Mouse (Mus musculus): ENCODE results near the gene Slc35e1.
A peak's percentile ranks its signal among the peaks of the same experiment; 100 is the strongest.

Slc35e1 gene

DNA sequence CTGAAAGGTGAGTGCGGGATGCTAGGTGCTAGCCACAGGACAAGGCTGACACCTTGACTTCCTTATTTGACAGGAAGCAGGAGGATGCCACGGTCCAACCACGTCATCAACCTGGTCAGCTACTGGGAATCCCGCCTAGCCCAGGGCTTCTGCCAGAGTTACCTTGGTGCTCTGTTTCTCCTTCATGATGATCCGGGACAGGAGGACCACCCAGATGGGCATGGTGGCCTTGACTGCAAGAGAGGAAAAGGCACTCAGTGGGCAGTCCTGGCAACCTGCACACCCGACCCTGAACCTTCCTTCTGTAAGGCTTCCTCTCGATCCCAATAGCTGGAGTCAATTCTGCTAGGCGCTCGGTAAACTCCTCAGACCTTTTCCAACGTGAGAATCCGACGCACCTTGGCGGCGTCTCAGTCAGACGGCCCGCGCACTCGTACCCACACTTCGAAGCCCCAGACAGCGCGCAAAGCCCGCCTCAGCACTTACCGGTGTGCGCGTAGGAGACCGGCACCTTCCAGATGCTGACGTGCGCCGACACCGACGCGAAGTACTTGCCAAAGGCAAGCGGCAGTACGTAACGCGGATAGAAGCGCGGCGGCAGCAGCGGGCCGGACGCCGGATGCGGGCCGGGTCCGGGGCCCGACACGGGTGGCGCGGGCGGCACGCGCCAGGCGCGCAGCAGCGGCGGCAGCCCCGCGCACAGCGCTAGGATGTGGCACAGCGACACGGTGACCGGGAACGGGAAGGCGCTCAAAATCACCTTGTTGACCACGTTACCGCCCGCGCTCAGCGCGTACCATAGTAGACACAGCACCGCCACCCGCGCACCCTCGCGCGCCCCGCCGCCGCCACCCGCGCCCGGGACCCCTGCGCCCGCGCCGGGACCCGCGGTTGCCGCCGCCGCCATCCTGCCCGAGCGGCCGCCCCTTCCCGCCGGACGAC is at the start of gene Slc35e1:
Slc35e1 (minus strand) TSS at position 935 of the 942 bp plus-strand sequence.
- DNase-seq, result peak; percentile 66

GRCm38 (mm10) chr8:72539234-72539633 is 46.8 kb upstream of the Slc35e1 start:
- DNase-seq, result no peak

DNA sequence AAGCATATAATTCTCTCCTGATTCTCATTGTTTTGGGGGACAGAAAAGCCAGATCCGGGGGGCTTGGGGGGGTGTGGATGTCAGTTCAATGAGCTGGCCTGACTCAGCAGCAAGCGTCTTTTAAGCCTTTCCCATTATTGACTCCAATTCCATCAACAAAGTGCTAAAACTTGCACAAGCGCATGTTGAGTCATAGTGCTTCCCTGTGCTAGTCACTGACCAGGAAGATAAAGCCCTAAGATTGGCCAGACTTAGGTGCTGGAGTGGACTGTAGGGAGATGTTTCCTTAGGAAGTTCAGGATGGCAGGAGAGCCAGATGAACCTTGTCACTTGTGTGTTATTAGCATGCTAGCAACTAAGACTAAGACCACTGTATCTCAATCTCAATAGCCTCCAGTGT is 42.5 kb upstream of the Slc35e1 start:
- no peak for DNase-seq

GRCm38 (mm10) chr8:72532103-72532502 is 39.7 kb upstream of the Slc35e1 start:
- no peak for DNase-seq

DNA sequence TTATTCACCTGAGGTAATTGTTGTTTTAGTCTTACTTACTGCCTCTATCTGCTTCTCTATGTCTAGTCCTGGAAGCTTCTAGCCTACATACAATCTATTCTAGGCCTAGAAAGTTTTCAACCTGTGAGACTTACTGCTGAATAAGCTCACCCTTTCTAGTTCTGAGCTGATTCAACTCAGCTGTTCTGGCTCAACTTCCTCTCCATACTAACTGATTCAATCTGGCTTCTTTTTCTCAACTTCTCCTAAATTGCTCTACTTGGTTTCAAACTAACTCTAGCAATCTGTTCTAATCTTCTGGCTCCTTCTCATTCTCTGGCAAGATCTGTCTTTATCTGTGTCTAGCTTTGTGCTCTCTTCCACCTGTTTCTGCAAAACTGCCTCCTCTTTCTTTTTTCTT is 29.5 kb upstream of the Slc35e1 start:
- DNase-seq, result no peak

DNA sequence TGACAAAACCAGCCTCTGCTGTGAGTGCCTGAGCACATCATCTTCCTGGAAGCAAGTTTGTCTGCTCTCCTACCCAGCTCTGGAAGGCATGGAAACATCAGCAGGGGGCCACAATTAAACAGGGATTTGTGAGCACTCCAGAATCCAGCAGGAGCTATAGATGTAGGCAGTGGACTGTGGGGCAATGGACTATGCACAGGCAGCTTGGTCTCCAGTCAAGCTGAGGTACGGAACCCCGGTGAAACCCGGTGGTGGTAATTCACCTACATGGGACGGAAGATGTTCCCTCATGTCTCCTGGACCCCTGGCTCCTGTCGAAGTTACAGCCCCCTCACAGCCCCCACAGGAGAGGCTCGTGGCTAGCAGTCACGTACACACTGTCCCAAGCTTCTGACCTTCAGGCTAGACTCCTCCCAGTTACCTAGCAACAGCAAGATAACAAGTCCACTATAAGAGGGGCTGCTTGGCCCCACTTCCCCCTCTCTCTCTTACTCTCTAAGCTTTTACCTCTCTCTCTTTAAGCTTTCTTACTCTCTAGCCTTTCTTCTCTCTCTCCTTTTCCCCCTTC is 25.1 kb upstream of the Slc35e1 start:
- DNase-seq, result no peak

DNA sequence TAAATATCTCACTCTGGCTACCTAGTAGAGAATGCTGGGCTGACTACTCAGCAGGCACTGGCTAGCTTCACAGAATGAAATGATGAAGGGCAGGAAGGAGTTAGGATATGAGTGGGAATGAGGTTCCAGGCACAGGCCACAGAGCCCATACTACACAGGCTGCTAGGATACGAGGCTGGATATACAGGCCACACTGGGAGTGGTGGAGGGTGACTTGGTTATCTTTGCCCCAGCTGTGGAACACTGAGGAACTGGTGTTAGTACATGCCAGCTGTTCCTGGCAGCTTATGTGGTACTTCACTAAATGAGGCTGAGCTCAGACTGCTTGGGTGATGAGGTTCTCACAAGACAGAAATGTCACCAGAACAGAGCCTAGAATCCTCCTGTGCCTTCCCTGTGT is 20.7 kb upstream of the Slc35e1 start:
- no peak for DNase-seq

DNA sequence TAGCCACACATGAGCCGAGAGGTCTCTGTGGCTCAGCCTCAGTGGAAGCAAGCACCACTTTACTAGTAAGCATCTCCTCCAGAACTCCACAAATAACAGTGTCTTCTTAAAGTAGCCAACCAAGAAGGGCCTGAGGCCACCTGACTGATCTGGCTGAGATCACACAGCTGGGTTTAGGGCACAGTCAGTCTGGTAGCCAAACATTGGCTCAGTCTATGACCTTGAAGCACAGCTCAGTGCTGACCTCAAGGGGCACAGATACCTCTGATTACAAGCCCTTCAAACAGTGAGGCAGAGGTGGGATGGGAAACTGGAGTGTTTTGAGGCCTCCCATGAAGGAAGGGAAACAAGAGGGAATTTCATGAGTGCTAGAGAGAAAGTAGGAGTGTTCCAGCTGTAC is 20.2 kb upstream of the Slc35e1 start:
- no peak for DNase-seq

- DNase-seq, result no peak
Observed at GRCm38 (mm10) chr8:72507505-72507904, 15.1 kb upstream of the Slc35e1 start.

- DNase-seq, result peak; percentile 83
Observed at GRCm38 (mm10) chr8:72504637-72505314, 12.4 kb upstream of the Slc35e1 start.

DNA sequence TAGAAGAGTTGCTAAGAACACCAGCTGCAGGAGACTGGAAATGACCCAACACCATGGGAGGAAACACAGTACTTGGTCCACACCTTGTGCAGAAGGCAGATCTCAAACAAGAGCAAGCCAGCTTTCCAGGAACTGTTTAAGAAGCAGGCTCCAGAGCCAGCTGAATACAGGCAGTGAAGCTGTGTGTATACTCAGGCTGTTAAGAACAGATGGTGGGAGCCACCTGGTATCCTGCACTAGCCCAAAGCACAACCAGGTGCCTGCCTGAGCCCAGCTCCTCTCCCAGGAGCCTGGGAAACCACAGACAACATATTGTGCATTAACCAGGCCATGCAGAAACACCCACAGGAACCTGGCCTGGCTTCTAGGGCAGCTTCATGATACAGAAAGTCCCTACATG is 11.7 kb upstream of the Slc35e1 start:
- peak; percentile 92 for DNase-seq

- peak; percentile 88 for DNase-seq
Observed at GRCm38 (mm10) chr8:72500521-72500931, 8.1 kb upstream of the Slc35e1 start.

DNA sequence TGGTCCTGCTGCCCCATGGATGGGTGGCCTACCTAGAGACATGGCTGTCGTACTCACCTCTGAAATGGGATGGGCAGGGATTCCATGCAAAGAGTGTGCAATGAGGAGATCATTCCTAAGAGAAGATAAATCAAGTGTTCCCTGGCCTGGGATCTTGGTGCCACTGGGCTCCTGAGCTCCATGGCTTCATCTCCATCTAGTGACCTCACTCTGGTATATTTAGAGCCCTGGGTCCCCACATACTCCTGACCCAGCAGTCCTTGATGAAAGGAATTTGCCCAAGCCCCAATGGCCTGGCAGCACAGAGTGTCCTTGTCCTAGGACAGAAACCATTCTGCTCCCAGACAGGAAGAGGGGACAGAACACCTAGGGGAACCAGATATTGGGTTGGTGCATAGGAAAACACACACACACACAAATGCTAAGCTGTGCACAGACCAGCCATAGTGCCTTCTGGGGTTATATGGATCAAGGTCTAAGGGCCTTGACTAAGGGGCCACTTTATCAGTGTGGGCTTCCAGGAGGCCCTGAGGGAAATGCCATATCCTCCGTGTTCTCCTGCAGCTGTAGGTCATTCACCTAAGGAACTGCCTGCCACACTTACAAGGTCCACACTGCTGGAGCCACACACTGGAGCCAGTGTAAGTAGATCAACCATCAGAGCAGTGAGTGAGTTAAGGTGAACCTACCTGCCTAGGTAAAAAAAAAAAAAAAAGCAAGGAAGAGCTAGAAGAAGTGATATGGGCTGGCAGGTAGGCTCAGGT is 7.3 kb upstream of the Slc35e1 start:
- DNase-seq, result no peak

DNA sequence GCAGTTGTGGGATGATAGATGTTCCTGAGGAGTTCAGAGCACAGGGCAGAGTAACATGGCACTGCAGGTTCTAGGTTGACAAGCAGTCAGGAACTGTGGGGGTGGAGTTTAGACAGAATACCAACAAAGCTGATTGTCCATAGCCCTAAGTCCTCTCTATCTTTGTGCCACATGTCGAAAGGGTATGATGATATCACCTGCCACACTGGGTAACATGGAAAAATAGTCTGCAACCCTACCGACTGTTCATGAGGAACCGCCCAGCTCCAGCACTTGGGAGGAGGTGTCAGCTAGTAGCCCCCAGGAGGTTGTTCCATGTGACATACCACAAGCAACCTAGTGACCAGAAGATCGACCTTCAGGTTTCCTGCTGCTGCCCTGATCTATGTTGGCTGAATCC is 6.1 kb upstream of the Slc35e1 start:
- no peak for DNase-seq

GRCm38 (mm10) chr8:72497911-72498310 is 5.5 kb upstream of the Slc35e1 start:
- DNase-seq, result no peak

DNA sequence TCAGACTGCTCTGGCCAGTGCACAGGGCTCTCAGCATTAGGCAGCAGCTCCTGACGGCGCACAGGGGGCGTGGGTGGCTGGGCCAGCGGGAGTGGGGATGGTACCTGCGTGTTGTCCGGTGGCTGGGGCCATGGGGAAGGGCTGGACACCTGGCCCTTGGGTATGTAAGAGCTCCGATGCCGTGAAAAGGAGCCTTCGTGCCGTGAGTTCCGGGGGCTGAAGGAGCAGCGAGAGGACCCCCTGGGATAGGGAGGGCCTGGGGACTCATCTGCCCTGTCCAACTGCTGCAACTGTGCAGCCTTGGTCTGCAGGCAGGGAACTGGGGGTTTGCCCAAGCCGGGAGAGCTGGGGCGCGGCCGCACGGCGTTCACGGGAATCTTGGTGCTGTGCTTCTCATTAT is 3.8 kb upstream of the Slc35e1 start:
- no peak for DNase-seq

GRCm38 (mm10) chr8:72495411-72496111 is 3.1 kb upstream of the Slc35e1 start:
- no peak for DNase-seq

- DNase-seq, result peak; percentile 65
Observed at GRCm38 (mm10) chr8:72493381-72493780, 967 bp upstream of the Slc35e1 start.

GRCm38 (mm10) chr8:72492622-72493081 is 238 bp upstream of the Slc35e1 start:
- DNase-seq, result peak; percentile 99

DNA sequence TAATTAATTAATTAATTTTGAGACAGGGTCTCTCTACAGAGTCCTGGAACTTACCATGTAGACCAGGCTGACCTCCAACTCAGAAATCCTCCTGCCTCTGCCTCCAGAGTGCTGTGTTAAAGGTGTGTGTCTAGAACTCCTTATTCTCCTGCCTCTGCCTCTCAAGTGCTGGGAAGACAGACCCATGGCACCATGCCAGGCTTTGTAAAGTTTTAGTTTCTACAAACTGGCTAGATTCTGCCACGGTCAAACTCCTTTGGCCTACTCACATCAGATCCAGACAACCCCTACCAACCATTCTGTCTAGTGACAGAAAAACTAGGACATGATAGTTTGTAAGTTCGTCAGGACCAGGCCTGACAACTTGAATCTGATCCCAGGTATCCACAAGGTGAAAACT is 1.4 kb downstream of the Slc35e1 start:
- peak; percentile 61 for DNase-seq

- no peak for DNase-seq
Observed at GRCm38 (mm10) chr8:72487014-72487413, 5.4 kb downstream of the Slc35e1 start.
